Mouse (Mus musculus): ENCODE measurements at regions not wholly inside any gene's neighbourhood (a gene's known extent, or its start where the extent isn't known, plus 50 kb on each side); places are given as distances from the start of the nearest gene placed in this dataset.

GRCm38 (mm10) chr3:41132889-41133288 lies 50.0 kb upstream of the Pgrmc2 start:
- DNase-seq (ENCODE audit: low spot score) = no peak
